Comparison of ENCODE assay signal across 11 mouse cellular contexts in the genomic region with DNA sequence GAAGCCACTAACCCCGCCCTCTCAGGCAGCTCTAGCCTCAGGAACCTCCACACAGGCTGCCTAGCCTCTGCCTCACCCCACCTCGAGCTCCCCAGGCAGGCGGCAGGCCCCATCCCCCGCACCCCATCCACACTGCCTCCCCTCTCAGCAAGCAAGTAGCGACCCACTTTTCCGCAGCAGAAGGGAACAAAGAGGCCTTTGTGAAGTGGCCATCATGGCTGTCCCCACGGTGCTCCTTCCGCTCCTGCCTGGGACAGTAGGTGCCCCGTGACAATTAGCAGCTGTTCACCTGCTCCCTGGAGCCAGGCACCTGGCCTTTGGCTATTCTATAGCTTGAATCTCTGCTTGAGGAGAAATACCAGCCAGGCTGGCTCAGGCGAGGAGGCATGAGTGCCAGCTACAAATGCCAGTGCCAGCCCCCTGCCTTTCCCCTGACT. TPM values are rescaled to one million over a fixed set of nuclear protein-coding genes. Genes with fewer than 3 reads are reported as not detected.
A peak's percentile ranks its signal among the peaks of the same experiment; 100 is the strongest.
DNase-seq lines count a peak whose midpoint lies in the region; ATAC-seq and TF ChIP-seq lines count a peak whose summit lies in the region.
"Had no signal": no experiment of that assay in that cellular context is flagged by ENCODE, and none has a peak within 500 bp of the region (broad histone marks: within the 10 kb centered on the region; RNA-seq: fewer than 3 reads in every experiment).

No protein-coding gene starts in this region.

- no peaks in the 10 kb centered on the region for H3K36me3 ChIP-seq in forebrain, embryonic 12.5 days (replicated peaks)
- no peaks in the 10 kb centered on the region for H3K36me3 ChIP-seq in midbrain, embryonic 11.5 days (ENCODE audit: control insufficient read depth, insufficient read depth, low read length)
- no peaks in the 10 kb centered on the region for H3K36me3 ChIP-seq in intestine, postnatal 0 days (ENCODE audit: control insufficient read depth, insufficient read depth)
- H3K36me3 ChIP-seq: embryonic facial prominence, embryonic 13.5 days; limb, embryonic 12.5 days had no signal

- peaks cover 55% of the 10 kb centered on the region for H3K4me1 ChIP-seq in cerebellum, adult 2 months (ENCODE audit: control insufficient read depth, insufficient read depth, low read length)
- H3K4me1 ChIP-seq in forebrain, embryonic 12.5 days, result peaks cover 39% of the 10 kb centered on the region
- peaks cover 5% of the 10 kb centered on the region for H3K4me1 ChIP-seq in midbrain, embryonic 11.5 days (ENCODE audit: control insufficient read depth, insufficient read depth, low read length)
- no peaks in the 10 kb centered on the region for H3K4me1 ChIP-seq in intestine, postnatal 0 days (replicated peaks; ENCODE audit: control insufficient read depth, insufficient read depth, low read length)
- H3K4me1 ChIP-seq: embryonic facial prominence, embryonic 13.5 days; limb, embryonic 12.5 days had no signal

- 12% methylated on average over 10 of the region's 10 CpGs for WGBS in cerebellum, adult 2 months
- WGBS in forebrain, embryonic 12.5 days, result 13% methylated on average over 10 of the region's 10 CpGs
- 22% methylated on average over 10 of the region's 10 CpGs for WGBS in midbrain, embryonic 11.5 days
- 25% methylated on average over 10 of the region's 10 CpGs for WGBS in intestine, postnatal 0 days

- ATAC-seq in forebrain, embryonic 12.5 days (ENCODE audit: low FRiP score), result 0 out of 2 replicates have a peak, but pooled peaks have one; percentile 51
- ATAC-seq in midbrain, embryonic 11.5 days (ENCODE audit: low FRiP score), result peak; percentile 50; the same call in 1 of the 2 replicates
- no peak for ATAC-seq in intestine, postnatal 0 days

- H3K4me3 ChIP-seq in cerebellum, adult 2 months (replicated peaks; ENCODE audit: insufficient read depth, low read depth, low read length), result no peak overlapping the region
- no peak overlapping the region for H3K4me3 ChIP-seq in forebrain, embryonic 12.5 days (replicated peaks)
- H3K4me3 ChIP-seq in midbrain, embryonic 11.5 days (ENCODE audit: low read depth, low read length), result no peak overlapping the region
- no peak overlapping the region for H3K4me3 ChIP-seq in intestine, postnatal 0 days (ENCODE audit: low read depth, low read length)
- H3K4me3 ChIP-seq: embryonic facial prominence, embryonic 13.5 days; limb, embryonic 12.5 days had no signal

- peak overlapping the region; percentile 51 for H3K27ac ChIP-seq in cerebellum, adult 2 months (ENCODE audit: insufficient read depth, low read length)
- H3K27ac ChIP-seq in forebrain, embryonic 12.5 days, result peak overlapping the region; percentile 51; the same call in 1 of the 2 replicates
- no peak overlapping the region for H3K27ac ChIP-seq in midbrain, embryonic 11.5 days (ENCODE audit: low read depth, low read length)
- no peak overlapping the region for H3K27ac ChIP-seq in intestine, postnatal 0 days (ENCODE audit: low read depth, low read length)
- H3K27ac ChIP-seq: embryonic facial prominence, embryonic 13.5 days; limb, embryonic 12.5 days had no signal

- H3K9ac ChIP-seq in forebrain, embryonic 12.5 days, result peak overlapping the region; percentile 12; the same call in 1 of the 2 replicates
- H3K9ac ChIP-seq in midbrain, embryonic 11.5 days (ENCODE audit: low read length), result 0 out of 2 replicates have a peak overlapping the region, but pooled peaks have one; percentile 27
- H3K9ac ChIP-seq in intestine, postnatal 0 days (ENCODE audit: low read depth, low read length), result no peak overlapping the region
- H3K9ac ChIP-seq: embryonic facial prominence, embryonic 13.5 days; limb, embryonic 12.5 days had no signal

- H3K4me2 ChIP-seq in forebrain, embryonic 12.5 days, result no peak overlapping the region
- H3K4me2 ChIP-seq in midbrain, embryonic 11.5 days, result no peak overlapping the region
- no peak overlapping the region for H3K4me2 ChIP-seq in intestine, postnatal 0 days (replicated peaks; ENCODE audit: low read depth)
- H3K4me2 ChIP-seq: embryonic facial prominence, embryonic 13.5 days; limb, embryonic 12.5 days had no signal

- no peak for TF ChIP-seq CTCF in cerebellum, adult 2 months (IDR thresholded peaks at IDR 0.05; ENCODE audit: borderline replicate concordance, insufficient read depth, low read depth, low read length)
- TF ChIP-seq CTCF in intestine, postnatal 0 days (IDR thresholded peaks at IDR 0.05; ENCODE audit: low read depth), result no peak

- TF ChIP-seq POLR2A in cerebellum, adult 2 months (IDR thresholded peaks at IDR 0.05; ENCODE audit: borderline replicate concordance, insufficient read depth, low read length), result no peak

- peak; percentile 61 to 68 for DNase-seq in cerebellum, adult 2 months
- DNase-seq in cerebellum, adult 8-10 months, result no peak
- DNase-seq in brain, adult 2 months (ENCODE audit: low read depth, low spot score), result peak; percentile 66
- no peak for DNase-seq in midbrain, embryonic 11.5 days (ENCODE audit: low spot score, missing footprints)
- DNase-seq in B cell, adult 2 months, result no peak
- no peak for DNase-seq in gastrocnemius, adult 18-20 months (ENCODE audit: low spot score)
- DNase-seq: kidney, postnatal 14 days had no signal

- no peaks in the 10 kb centered on the region for H3K27me3 ChIP-seq in cerebellum, adult 2 months (ENCODE audit: control insufficient read depth, insufficient read depth, low read length)
- H3K27me3 ChIP-seq in forebrain, embryonic 12.5 days, result peaks cover 14% of the 10 kb centered on the region
- peaks cover 3% of the 10 kb centered on the region; the same call in 1 of the 2 replicates for H3K27me3 ChIP-seq in midbrain, embryonic 11.5 days (ENCODE audit: control insufficient read depth, insufficient read depth, low read length)
- no peaks in the 10 kb centered on the region for H3K27me3 ChIP-seq in intestine, postnatal 0 days (replicated peaks; ENCODE audit: control insufficient read depth, insufficient read depth, low read length)

- H3K9me3 ChIP-seq in forebrain, embryonic 12.5 days, result no peaks in the 10 kb centered on the region
- H3K9me3 ChIP-seq in midbrain, embryonic 11.5 days (ENCODE audit: control insufficient read depth, low read length), result no peaks in the 10 kb centered on the region
- no peaks in the 10 kb centered on the region for H3K9me3 ChIP-seq in intestine, postnatal 0 days (ENCODE audit: control insufficient read depth)
- H3K9me3 ChIP-seq: embryonic facial prominence, embryonic 13.5 days; limb, embryonic 12.5 days had no signal

RNA-seq across cellular contexts. Expression of a gene that starts 9.3 kb away (rescaled TPM):
- 55.2 and 63.4 TPM in 2 replicates for polyA plus RNA-seq in cerebellum, adult 2 months (2012; rRNA removed)
- 21.7 and 22.8 TPM in 2 replicates for polyA plus RNA-seq in forebrain, embryonic 12.5 days (2016; fragmentation: Nextera tagmentation; extraction: Ambion mirVana)
- 15.2 and 16.5 TPM in 2 replicates for polyA plus RNA-seq in midbrain, embryonic 11.5 days (2014; fragmentation: Nextera tagmentation; extraction: Ambion mirVana)
- total RNA-seq in gastrocnemius, adult 18-20 months (2021), result not detected
- polyA plus RNA-seq in intestine, postnatal 0 days (2015; fragmentation: Nextera tagmentation; extraction: Ambion mirVana), result 0.89 and 0.93 TPM in 2 replicates
- polyA plus RNA-seq: limb, embryonic 12.5 days had no signal

Comparison
In these comparisons a context has a peak if more than half of its experiments do, and no peak if none do; other contexts are left out.
1. DNase-seq: peak in cerebellum, adult 2 months (2 of 2) and brain, adult 2 months (single experiment); none in cerebellum, adult 8-10 months (single experiment), midbrain, embryonic 11.5 days (single experiment), B cell, adult 2 months (0 of 2) and gastrocnemius, adult 18-20 months (single experiment).
2. H3K27ac ChIP-seq: peak in cerebellum, adult 2 months (single experiment) and forebrain, embryonic 12.5 days (single experiment); none in midbrain, embryonic 11.5 days (single experiment) and intestine, postnatal 0 days (single experiment).